Mouse (Mus musculus): ENCODE data around the gene Gab1.

The Gab1 gene

GRCm38 (mm10) chr8:80738388-80739154 is 141.7 kb downstream of the Gab1 start:
- peak; percentile 21 for DNase-seq

GRCm38 (mm10) chr8:80738046-80738387 is 142.3 kb downstream of the Gab1 start:
- peak; percentile 9 for DNase-seq

GRCm38 (mm10) chr8:80732326-80732725 is 148.0 kb downstream of the Gab1 start:
- DNase-seq: no peak

GRCm38 (mm10) chr8:80714461-80714860 is 165.9 kb downstream of the Gab1 start:
- DNase-seq: no peak

Measured in lung, postnatal 14 days (tissue).